Mouse (Mus musculus): ENCODE measurements at regions not wholly inside any gene's neighbourhood (a gene's known extent, or its start where the extent isn't known, plus 50 kb on each side); places are given as distances from the start of the nearest gene placed in this dataset.

- no peaks in the 10 kb centered on the region for H3K27me3 ChIP-seq
- CTCF ChIA-PET = no interaction called here
- POLR2A ChIA-PET = no interaction called here
- no peak for ATAC-seq
- TF ChIP-seq CTCF (IDR thresholded peaks at IDR 0.05) = no peak
- in situ Hi-C loops (cut with MboI; ENCODE audit: low pct_unique_long_range_greater_than_20kb) = no loop called here
- no peak for DNase-seq (ENCODE audit: low read depth, low spot score)
These were observed 170.5 kb downstream of the Pik3r1 start for GRCm38 (mm10) chr13:101597243-101598125.

- POLR2A ChIA-PET = no interaction called here
- in situ Hi-C loops (cut with MboI; ENCODE audit: low pct_unique_long_range_greater_than_20kb) = no loop called here
- H3K27me3 ChIP-seq = no peaks in the 10 kb centered on the region
- CTCF ChIA-PET = interaction anchor here (1.4 kb wide), 1 partner anchor 10 kb away, joined by 4 read pairs; no protein-coding TSS in a partner anchor
- DNase-seq (ENCODE audit: low read depth, low spot score) (no peak), ATAC-seq (no peak)
- no peak for TF ChIP-seq CTCF (IDR thresholded peaks at IDR 0.05)
These were observed 173.4 kb downstream of the Pik3r1 start for GRCm38 (mm10) chr13:101594511-101595175.

- ATAC-seq = no peak
- ChIA-PET CTCF (no interaction called here), POLR2A (no interaction called here)
- in situ Hi-C loops (cut with MboI; ENCODE audit: low pct_unique_long_range_greater_than_20kb) = no loop called here
- DNase-seq (ENCODE audit: low read depth, low spot score) = no peak
- no peaks in the 10 kb centered on the region for H3K27me3 ChIP-seq
- no peak for TF ChIP-seq CTCF (IDR thresholded peaks at IDR 0.05)
These were observed 175.7 kb downstream of the Pik3r1 start for GRCm38 (mm10) chr13:101592355-101592754.

GRCm38 (mm10) chr13:101588905-101589304 is 179.1 kb downstream of the Pik3r1 start:
- TF ChIP-seq CTCF (IDR thresholded peaks at IDR 0.05) = no peak
- no peaks in the 10 kb centered on the region for H3K27me3 ChIP-seq
- DNase-seq (ENCODE audit: low read depth, low spot score) = no peak
- in situ Hi-C loops (cut with MboI; ENCODE audit: low pct_unique_long_range_greater_than_20kb) = no loop called here
- no peak for ATAC-seq
- ChIA-PET CTCF (no interaction called here), POLR2A (no interaction called here)

- CTCF ChIA-PET = no interaction called here
- no peak for TF ChIP-seq CTCF (IDR thresholded peaks at IDR 0.05)
- in situ Hi-C loops (cut with MboI; ENCODE audit: low pct_unique_long_range_greater_than_20kb) = no loop called here
- ATAC-seq (no peak), DNase-seq (ENCODE audit: low read depth, low spot score) (no peak)
- no peaks in the 10 kb centered on the region for H3K27me3 ChIP-seq
- POLR2A ChIA-PET = no interaction called here
These were observed 181.2 kb downstream of the Pik3r1 start for GRCm38 (mm10) chr13:101586787-101587186.

GRCm38 (mm10) chr13:101576481-101576880 is 191.5 kb downstream of the Pik3r1 start:
- no peak for TF ChIP-seq CTCF (IDR thresholded peaks at IDR 0.05)
- no peak for DNase-seq (ENCODE audit: low read depth, low spot score)
- ChIA-PET POLR2A (no interaction called here), CTCF (no interaction called here)
- in situ Hi-C loops (cut with MboI; ENCODE audit: low pct_unique_long_range_greater_than_20kb) = no loop called here
- ATAC-seq = no peak
- no peaks in the 10 kb centered on the region for H3K27me3 ChIP-seq

- in situ Hi-C loops (cut with MboI; ENCODE audit: low pct_unique_long_range_greater_than_20kb) = no loop called here
- no peak for TF ChIP-seq CTCF (IDR thresholded peaks at IDR 0.05)
- ChIA-PET POLR2A (no interaction called here), CTCF (no interaction called here)
- H3K27me3 ChIP-seq = no peaks in the 10 kb centered on the region
- DNase-seq (ENCODE audit: low read depth, low spot score) (no peak), ATAC-seq (no peak)
These were observed 195.0 kb downstream of the Pik3r1 start for GRCm38 (mm10) chr13:101572809-101573590.

- ATAC-seq (no peak), DNase-seq (ENCODE audit: low read depth, low spot score) (no peak)
- no peaks in the 10 kb centered on the region for H3K27me3 ChIP-seq
- POLR2A ChIA-PET = no interaction called here
- CTCF ChIA-PET = interaction anchor here (1.0 kb wide), 1 partner anchor 16 kb away, joined by 3 read pairs; no protein-coding TSS in a partner anchor
- TF ChIP-seq CTCF (IDR thresholded peaks at IDR 0.05) = no peak
- in situ Hi-C loops (cut with MboI; ENCODE audit: low pct_unique_long_range_greater_than_20kb) = no loop called here
These were observed 195.8 kb downstream of the Pik3r1 start for GRCm38 (mm10) chr13:101572246-101572645.

- ATAC-seq (no peak), DNase-seq (ENCODE audit: low read depth, low spot score) (no peak)
- in situ Hi-C loops (cut with MboI; ENCODE audit: low pct_unique_long_range_greater_than_20kb) = no loop called here
- ChIA-PET POLR2A (interaction anchor here (0.6 to 1.8 kb wide), 3 partner anchors 11 to 69 kb away, joined by 3 to 5 read pairs (median 4); no protein-coding TSS in a partner anchor), CTCF (interaction anchor here (1.3 to 1.5 kb wide), 2 partner anchors 15 to 21 kb away, joined by 3 read pairs; no protein-coding TSS in a partner anchor)
- no peaks in the 10 kb centered on the region for H3K27me3 ChIP-seq
- no peak for TF ChIP-seq CTCF (IDR thresholded peaks at IDR 0.05)
These were observed 198.0 kb downstream of the Pik3r1 start for GRCm38 (mm10) chr13:101570034-101570433.

GRCm38 (mm10) chr13:101568985-101569631 is 198.9 kb downstream of the Pik3r1 start:
- in situ Hi-C loops (cut with MboI; ENCODE audit: low pct_unique_long_range_greater_than_20kb) = no loop called here
- CTCF ChIA-PET = interaction anchor here (1.5 kb wide), 1 partner anchor 16 kb away, joined by 3 read pairs; no protein-coding TSS in a partner anchor

More at GRCm38 (mm10) chr13:101568985-101569631, 198.9 kb downstream of the Pik3r1 start:
- ATAC-seq (no peak), DNase-seq (ENCODE audit: low read depth, low spot score) (no peak)
- TF ChIP-seq CTCF (IDR thresholded peaks at IDR 0.05) = no peak
- POLR2A ChIA-PET = interaction anchor here (0.5 to 0.7 kb wide), 4 partner anchors 34 to 1071 kb away, joined by 3 to 4 read pairs (median 3); no protein-coding TSS in a partner anchor
- H3K27me3 ChIP-seq = no peaks in the 10 kb centered on the region

Measured in Patski (cell line).